In genomic region chr3:60608952-60609403, GRCm38 (mm10) we compare ENCODE assay signal across 9 mouse cellular contexts.
DNase-seq lines count a peak whose midpoint lies in the region; ATAC-seq and TF ChIP-seq lines count a peak whose summit lies in the region.
"Had no signal": no experiment of that assay in that cellular context is flagged by ENCODE, and none has a peak within 500 bp of the region (broad histone marks: within the 10 kb centered on the region; RNA-seq: fewer than 3 reads in every experiment).

No protein-coding gene starts in this region.

- H3K27ac ChIP-seq in liver, embryonic 14.5 days: no peak overlapping the region
- no peak overlapping the region for H3K27ac ChIP-seq in liver, embryonic 12.5 days

- no peak overlapping the region for H3K4me2 ChIP-seq in liver, embryonic 14.5 days (ENCODE audit: low read depth)
- H3K4me2 ChIP-seq in liver, embryonic 12.5 days: no peak overlapping the region

- H3K9ac ChIP-seq in liver, embryonic 14.5 days (replicated peaks): no peak overlapping the region
- no peak overlapping the region for H3K9ac ChIP-seq in liver, embryonic 12.5 days

- ATAC-seq in cerebellum, adult (ENCODE audit: insufficient number of reproducible peaks, low FRiP score, low TSS enrichment): no peak
- peak; percentile 31; the same call in 1 of the 2 replicates for ATAC-seq in liver, embryonic 14.5 days (ENCODE audit: insufficient read depth)
- no peak for ATAC-seq in liver, embryonic 12.5 days

- peaks cover 6 to 13% of the 10 kb centered on the region in 2 experiments for H3K4me1 ChIP-seq in liver, embryonic 14.5 days (replicated peaks; ENCODE audit: control insufficient read depth in 2 of 2, insufficient read depth in 2 of 2, low read length in 1 of 2)
- H3K4me1 ChIP-seq in liver, embryonic 12.5 days: peaks cover 42% of the 10 kb centered on the region

- no peaks in the 10 kb centered on the region for H3K27me3 ChIP-seq in liver, embryonic 14.5 days (ENCODE audit: control insufficient read depth, insufficient read depth, low read length)
- no peaks in the 10 kb centered on the region for H3K27me3 ChIP-seq in liver, embryonic 12.5 days (replicated peaks)
- H3K27me3 ChIP-seq: megakaryocyte, embryonic 14.5 days had no signal

- no peak overlapping the region for H3K4me3 ChIP-seq in liver, embryonic 14.5 days (ENCODE audit: insufficient read depth in 1 of 2, low read depth in 2 of 2, low read length in 2 of 2)
- no peak overlapping the region for H3K4me3 ChIP-seq in liver, embryonic 12.5 days
- H3K4me3 ChIP-seq: megakaryocyte, embryonic 14.5 days had no signal

- WGBS in liver, embryonic 14.5 days (ENCODE audit: insufficient replicate concordance): 23% methylated on average over 2 of the region's 2 CpGs
- WGBS in liver, embryonic 12.5 days (ENCODE audit: insufficient replicate concordance): 18% methylated on average over 2 of the region's 2 CpGs

- H3K36me3 ChIP-seq in liver, embryonic 14.5 days (replicated peaks; ENCODE audit: control insufficient read depth, insufficient read depth, low read depth): peaks cover 19% of the 10 kb centered on the region
- peaks cover 38% of the 10 kb centered on the region for H3K36me3 ChIP-seq in liver, embryonic 12.5 days

- 0 out of 2 replicates have a peak, but pooled peaks have one; percentile 11 for TF ChIP-seq EP300 in liver, embryonic 14.5 days (IDR thresholded peaks at IDR 0.05; ENCODE audit: low read depth)

- no peaks in the 10 kb centered on the region for H3K9me3 ChIP-seq in liver, embryonic 14.5 days (ENCODE audit: control insufficient read depth, low read length)
- no peaks in the 10 kb centered on the region for H3K9me3 ChIP-seq in liver, embryonic 12.5 days (replicated peaks)
- H3K9me3 ChIP-seq: megakaryocyte, embryonic 14.5 days had no signal

- TF ChIP-seq CTCF in liver, embryonic 14.5 days (IDR thresholded peaks at IDR 0.05; ENCODE audit: low read depth): peak; percentile 66

- intact Hi-C loops in gastrocnemius, postnatal 14 days (cut with DNase I; ENCODE audit: low total_unique reads): no loop called here

- peak; percentile 43 to 70 for DNase-seq in cerebellum, postnatal 10 days
- DNase-seq in liver, embryonic 14.5 days (ENCODE audit: low read depth in 3 of 3, low spot score in 3 of 3): peak in 1 of 3 experiments; percentile 45
- DNase-seq in embryo, embryonic 11 days: peak; percentile 77
- DNase-seq in lung, postnatal 10 days: peak; percentile 45
- DNase-seq in gastrocnemius, postnatal 14 days: no peak
- DNase-seq in right cerebral cortex, adult 2 months (ENCODE audit: low spot score in 2 of 2): no peak

Comparison
In these comparisons a context has a peak if more than half of its experiments do, and no peak if none do; other contexts are left out.
1. DNase-seq: peak in cerebellum, postnatal 10 days (2 of 2), embryo, embryonic 11 days (single experiment) and lung, postnatal 10 days (single experiment); none in gastrocnemius, postnatal 14 days (single experiment) and right cerebral cortex, adult 2 months (0 of 2).